Mouse (Mus musculus): ENCODE measurements around the gene Ogg1. TPM values are rescaled to one million over a fixed set of nuclear protein-coding genes. Genes with fewer than 3 reads are reported as not detected.

Ogg1 gene
- 10 to 100 TPM; 11.2 to 12.0 TPM for polyA plus RNA-seq (2017; shearing (Covaris generic))

DNA sequence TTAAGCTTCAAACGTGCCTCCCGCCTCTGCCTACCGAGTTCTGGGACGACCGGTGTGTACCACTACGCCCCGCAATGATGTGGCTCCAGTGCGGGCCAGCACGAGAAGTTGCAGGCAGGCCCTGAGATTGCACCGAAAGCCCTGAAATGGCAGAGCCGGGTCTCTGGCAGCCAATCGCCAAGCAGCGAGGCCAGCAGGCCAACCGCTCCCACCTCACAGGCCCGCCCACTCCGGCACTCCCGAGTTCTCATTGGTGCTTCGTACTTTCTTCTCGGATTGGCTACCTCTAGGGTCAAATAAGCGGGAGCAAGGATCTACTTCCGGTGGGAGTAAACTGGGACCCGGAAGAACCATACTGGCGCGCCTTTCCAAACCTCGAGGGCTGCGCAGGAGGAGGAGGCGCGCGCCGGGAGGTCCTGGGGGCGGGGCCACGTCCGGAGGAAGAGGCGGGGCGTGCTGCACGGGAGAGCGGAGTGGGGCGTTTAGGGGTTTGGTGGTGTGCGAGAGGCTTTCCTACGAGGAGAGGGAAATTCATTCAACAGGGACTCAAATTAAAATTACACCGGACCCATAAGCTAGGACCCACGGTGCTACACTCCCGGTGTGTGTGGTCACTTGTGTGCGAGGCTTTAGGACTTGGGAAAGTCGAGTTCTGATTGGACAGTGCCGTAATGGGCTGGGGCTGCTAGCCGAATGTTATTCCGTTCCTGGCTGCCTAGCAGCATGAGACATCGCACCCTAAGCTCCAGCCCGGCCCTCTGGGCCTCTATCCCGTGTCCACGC is at the start of gene Ogg1:
Gene Ogg1 (plus strand): TSS at position 440 of the 783 bp plus-strand sequence.

DNA sequence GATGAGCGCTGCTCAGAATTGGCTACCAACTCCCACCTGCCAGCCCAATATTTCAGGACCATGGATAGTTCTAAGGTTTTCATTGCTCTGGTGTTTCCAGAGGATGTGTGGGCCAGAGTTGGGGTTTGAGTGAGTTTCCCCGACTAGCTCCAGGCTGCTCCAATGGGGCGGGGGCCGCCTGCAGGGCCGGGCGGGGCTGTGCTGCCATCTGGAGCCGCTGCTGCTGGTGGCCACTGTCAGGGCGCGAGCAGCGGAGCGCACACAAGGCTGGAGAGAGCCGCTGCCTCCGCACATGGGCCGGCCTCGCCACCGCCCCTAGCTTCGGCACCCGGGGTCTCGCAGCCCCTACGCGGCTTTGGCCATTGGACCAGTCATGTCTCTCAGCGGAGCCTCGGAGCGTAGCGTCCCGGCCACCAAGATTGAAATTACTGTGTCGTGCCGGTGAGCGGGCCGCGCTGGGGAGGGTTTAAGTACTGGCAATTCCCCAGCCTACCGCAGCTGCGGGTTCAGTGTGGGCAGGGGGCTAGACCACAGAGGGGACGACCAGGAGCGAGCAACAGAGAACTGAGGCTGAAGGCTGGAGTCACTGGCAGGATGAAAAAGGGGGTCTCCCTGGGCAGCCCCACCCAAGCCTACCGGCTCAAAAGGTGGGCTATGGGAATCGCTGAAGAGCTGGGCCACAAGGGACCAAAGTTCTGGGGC is 44.5 kb upstream of the Ogg1 start, which contains the start of gene Cpne9:
Gene Cpne9 (plus strand): TSS at position 207 of the 702 bp plus-strand sequence.

GRCm38 (mm10) chr6:113306986-113307349 is 19.8 kb upstream of the Ogg1 start, which contains the start of gene Brpf1:
Gene Brpf1 (plus strand): TSS chr6:113307137.

DNA sequence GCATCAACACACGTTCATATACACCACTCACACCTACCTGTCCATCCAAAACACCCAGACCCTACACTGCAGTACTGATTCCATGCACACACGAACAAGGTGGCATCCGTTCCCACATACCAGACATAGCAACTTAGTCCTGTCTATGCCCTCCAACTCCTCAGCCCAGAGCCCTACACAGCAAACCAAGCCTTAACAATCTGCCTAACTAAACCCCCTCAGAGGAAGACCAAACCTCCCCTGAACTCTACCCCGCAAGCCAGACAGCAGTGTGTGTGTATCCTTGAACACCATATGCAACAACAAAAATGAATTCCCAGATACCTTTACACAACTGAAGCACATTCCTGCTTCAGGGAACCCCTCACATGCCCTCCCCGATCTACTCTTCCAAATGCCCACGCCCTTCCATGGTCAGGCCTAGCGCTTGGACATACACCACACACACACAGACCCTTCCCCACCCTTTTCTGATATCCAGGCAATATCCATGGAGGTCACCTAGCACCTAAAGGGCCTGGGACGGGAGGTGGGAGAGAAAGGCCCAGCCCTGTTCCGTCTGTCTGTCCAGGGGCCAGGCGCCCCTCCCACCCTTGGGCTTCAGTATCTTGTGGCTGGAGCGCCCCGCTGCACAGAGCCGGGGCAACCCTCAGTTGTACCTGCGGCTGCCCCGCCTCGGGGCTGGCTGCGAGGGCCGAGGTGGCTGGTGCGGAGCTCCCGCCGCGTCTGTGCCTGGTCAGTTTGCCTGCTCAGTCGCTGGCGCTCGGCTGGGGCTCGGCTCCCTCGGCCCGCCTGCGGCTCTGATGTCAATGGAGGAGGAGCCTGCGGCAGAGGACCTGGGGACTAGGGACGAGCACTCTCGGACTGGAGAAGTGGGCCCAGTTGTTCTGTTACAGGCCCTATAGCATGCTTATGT is 16.7 kb downstream of the Ogg1 start, which contains the start of gene Camk1:
Gene Camk1 (minus strand): TSS at position 808 of the 916 bp plus-strand sequence.

GRCm38 (mm10) chr6:113377496-113378385 is 51.0 kb downstream of the Ogg1 start, which contains the start of the genes Tada3 and Arpc4:
Gene Tada3 (minus strand): TSS chr6:113377883.
Gene Arpc4 (plus strand): TSS chr6:113378115.

Other genes with a start within 250 kb of the Ogg1 start
- 10 to 100 TPM; 51.9 to 57.1 TPM for gene Setd5, start 249.6 kb upstream of the Ogg1 start, polyA plus RNA-seq (2017; shearing (Covaris generic))
- gene Lhfpl4, start 131.6 kb upstream of the Ogg1 start, polyA plus RNA-seq (2017; shearing (Covaris generic)), result under 1 TPM; 0.41 to 0.58 TPM
- gene Mtmr14, start 89.1 kb upstream of the Ogg1 start, polyA plus RNA-seq (2017; shearing (Covaris generic)), result 10 to 100 TPM; 29.7 to 54.1 TPM
- gene Cpne9, start 44.7 kb upstream of the Ogg1 start, polyA plus RNA-seq (2017; shearing (Covaris generic)), result under 1 TPM; 0.11 to 0.31 TPM
- 10 to 100 TPM; 36.5 to 38.2 TPM for gene Brpf1, start 19.8 kb upstream of the Ogg1 start, polyA plus RNA-seq (2017; shearing (Covaris generic))
- gene Camk1, start 17.0 kb downstream of the Ogg1 start, polyA plus RNA-seq (2017; shearing (Covaris generic)), result 1 to 10 TPM; 2.5 to 3.8 TPM
- gene Tada3, start 50.9 kb downstream of the Ogg1 start, polyA plus RNA-seq (2017; shearing (Covaris generic)), result 10 to 100 TPM; 41.1 to 54.4 TPM
- gene Arpc4, start 51.1 kb downstream of the Ogg1 start, polyA plus RNA-seq (2017; shearing (Covaris generic)), result 100 to 1,000 TPM; 462 to 693 TPM
- 10 to 100 TPM in 1 of 2 experiments, 1 to 10 TPM in 1; 9.7 to 15.2 TPM for gene Ttll3, start 62.3 kb downstream of the Ogg1 start, polyA plus RNA-seq (2017; shearing (Covaris generic))
- 10 to 100 TPM; 14.5 to 22.2 TPM for gene Rpusd3, start 92.4 kb downstream of the Ogg1 start, polyA plus RNA-seq (2017; shearing (Covaris generic))
- under 1 TPM in 1 of 2 experiments, not detected in 1; 0.93 TPM for gene Cidec, start 108.8 kb downstream of the Ogg1 start, polyA plus RNA-seq (2017; shearing (Covaris generic))
- gene Jagn1, start 115.6 kb downstream of the Ogg1 start, polyA plus RNA-seq (2017; shearing (Covaris generic)), result 10 to 100 TPM; 43.6 to 54.2 TPM
- under 1 TPM; 0.21 to 0.69 TPM for gene Il17re, start 131.5 kb downstream of the Ogg1 start, polyA plus RNA-seq (2017; shearing (Covaris generic))
- gene Il17rc, start 144.5 kb downstream of the Ogg1 start, polyA plus RNA-seq (2017; shearing (Covaris generic)), result under 1 TPM; 0.36 to 0.42 TPM
- 1 to 10 TPM; 5.9 to 8.9 TPM for gene Creld1, start 156.3 kb downstream of the Ogg1 start, polyA plus RNA-seq (2017; shearing (Covaris generic))
- under 1 TPM; 0.31 to 0.48 TPM for gene Prrt3, start 175.0 kb downstream of the Ogg1 start, polyA plus RNA-seq (2017; shearing (Covaris generic))
- 10 to 100 TPM; 92.2 to 98.0 TPM for gene Emc3, start 204.7 kb downstream of the Ogg1 start, polyA plus RNA-seq (2017; shearing (Covaris generic))
- 1 to 10 TPM; 4.3 to 4.5 TPM for gene Fancd2, start 204.7 kb downstream of the Ogg1 start, polyA plus RNA-seq (2017; shearing (Covaris generic))